Mouse (Mus musculus) hindbrain, embryonic 13.5 days (tissue): Measurements from ENCODE around the gene Sel1l3. TPM values are rescaled to one million over a fixed set of nuclear protein-coding genes. Genes with fewer than 3 reads are reported as not detected.
A peak's percentile ranks its signal among the peaks of the same experiment; 100 is the strongest.

Experiments used
- ATAC-seq: fragments of 200-750 bp; cut with Nextera tagmentation; 2 replicates; pipeline ENCODE4 v1.8.0; 2017; ENCODE audit warnings: moderate TSS enrichment; ENCODE audit not compliant: low FRiP score
- H3K27ac ChIP-seq: fragments of 300-500 bp; sonication (generic); 2 replicates; pipeline ENCODE4 v1.5.1; 2015; ENCODE audit warnings: inconsistent platforms, mild to moderate bottlenecking, moderate library complexity
- H3K27me3 ChIP-seq: fragments of 300-500 bp; sonication (generic); 2 replicates; pipeline ENCODE4 v1.6.1; 2015; ENCODE audit warnings: mild to moderate bottlenecking, inconsistent platforms
- H3K36me3 ChIP-seq: fragments of 300-500 bp; sonication (generic); 2 replicates; pipeline ENCODE4 v1.6.1; 2015; ENCODE audit warnings: mild to moderate bottlenecking, inconsistent platforms
- H3K4me1 ChIP-seq: fragments of 300-500 bp; sonication (generic); replicated peaks from 2 replicates; pipeline ENCODE4 v1.6.1; 2015; ENCODE audit warnings: inconsistent platforms
- H3K4me2 ChIP-seq: fragments of 300-500 bp; sonication (generic); 2 replicates; pipeline ENCODE4 v1.6.1; 2015; ENCODE audit warnings: inconsistent platforms, mild to moderate bottlenecking, moderate library complexity
- H3K4me3 ChIP-seq: fragments of 300-500 bp; sonication (generic); 2 replicates; pipeline ENCODE4 v1.5.1; 2015; ENCODE audit warnings: mild to moderate bottlenecking, inconsistent platforms
- H3K9ac ChIP-seq: fragments of 300-500 bp; sonication (generic); 2 replicates; pipeline ENCODE4 v1.6.1; 2015; ENCODE audit warnings: mild to moderate bottlenecking, inconsistent platforms
- H3K9me3 ChIP-seq: fragments of 300-500 bp; sonication (generic); 2 replicates; pipeline ENCODE4 v1.6.1; 2016; ENCODE audit warnings: inconsistent platforms
- WGBS: fragments of 180-500 bp; shearing (Covaris S2); methylation state at CpG from one replicate; pipeline ENCODE4 v1.1.7; 2015; 5-methylcytosine and 5-hydroxymethylcytosine counted together
- polyA plus RNA-seq: library from polyadenylated mRNA; unstranded; fragments of >200 nt; fragmentation: Nextera tagmentation; extraction: Ambion mirVana; gene quantifications from 2 replicates; pipeline ENCODE4 v1.2.1, GENCODE M21; 2015

Gene Sel1l3
- polyA plus RNA-seq, 1 experiment from 2014 or later, result 5.2 TPM

GRCm38 (mm10) chr5:53147418-53147817, 66.3 kb downstream of the Sel1l3 start:
- no peak overlapping the region for H3K4me3 ChIP-seq
- WGBS, result 88% methylated on average over 4 of the region's 4 CpGs
- H3K9ac ChIP-seq, result no peak overlapping the region
- peaks cover 19% of the 10 kb centered on the region for H3K4me1 ChIP-seq
- H3K4me2 ChIP-seq, result no peak overlapping the region
- no peaks in the 10 kb centered on the region for H3K9me3 ChIP-seq
- H3K27ac ChIP-seq, result no peak overlapping the region
- no peaks in the 10 kb centered on the region for H3K36me3 ChIP-seq
- H3K27me3 ChIP-seq, result no peaks in the 10 kb centered on the region
- ATAC-seq, result no peak

- ATAC-seq, result no peak
- 80% methylated on average over 4 of the region's 4 CpGs for WGBS
These were observed 67.1 kb downstream of the Sel1l3 start for GRCm38 (mm10) chr5:53146684-53147061.

GRCm38 (mm10) chr5:53146049-53146683, 67.6 kb downstream of the Sel1l3 start:
- Histone ChIP-seq H3K27ac (no peak overlapping the region), H3K4me3 (no peak overlapping the region), H3K9me3 (no peaks in the 10 kb centered on the region), H3K36me3 (no peaks in the 10 kb centered on the region), H3K4me2 (no peak overlapping the region), H3K9ac (no peak overlapping the region), H3K4me1 (peaks cover 19% of the 10 kb centered on the region), H3K27me3 (no peaks in the 10 kb centered on the region)
- 42% methylated on average over 10 of the region's 10 CpGs for WGBS
- ATAC-seq, result no peak

More at GRCm38 (mm10) chr5:53146684-53147061, 67.1 kb downstream of the Sel1l3 start:
- H3K27me3 ChIP-seq, result no peaks in the 10 kb centered on the region
- H3K4me1 ChIP-seq, result peaks cover 19% of the 10 kb centered on the region
- no peak overlapping the region for H3K4me3 ChIP-seq
- no peak overlapping the region for H3K4me2 ChIP-seq
- no peak overlapping the region for H3K27ac ChIP-seq
- H3K9me3 ChIP-seq, result no peaks in the 10 kb centered on the region
- no peaks in the 10 kb centered on the region for H3K36me3 ChIP-seq
- H3K9ac ChIP-seq, result no peak overlapping the region

GRCm38 (mm10) chr5:53142587-53142986, 71.1 kb downstream of the Sel1l3 start:
- peaks cover 35% of the 10 kb centered on the region for H3K4me1 ChIP-seq
- 87% methylated on average over 5 of the region's 5 CpGs for WGBS
- no peak overlapping the region for H3K27ac ChIP-seq
- no peak for ATAC-seq
- no peaks in the 10 kb centered on the region for H3K9me3 ChIP-seq
- no peak overlapping the region for H3K4me2 ChIP-seq
- no peak overlapping the region for H3K9ac ChIP-seq
- no peaks in the 10 kb centered on the region for H3K27me3 ChIP-seq
- no peak overlapping the region for H3K4me3 ChIP-seq
- H3K36me3 ChIP-seq, result no peaks in the 10 kb centered on the region

- H3K27ac ChIP-seq, result no peak overlapping the region
- H3K4me2 ChIP-seq, result no peak overlapping the region
- H3K27me3 ChIP-seq, result no peaks in the 10 kb centered on the region
- H3K4me1 ChIP-seq, result peaks cover 20% of the 10 kb centered on the region
- no peak overlapping the region for H3K4me3 ChIP-seq
- H3K9ac ChIP-seq, result no peak overlapping the region
- no peak for ATAC-seq
- H3K36me3 ChIP-seq, result 0 out of 2 replicates have a peak, but pooled peaks cover 3% of the 10 kb centered on the region
- WGBS, result 98% methylated on average over 8 of the region's 8 CpGs
- H3K9me3 ChIP-seq, result no peaks in the 10 kb centered on the region
These were observed 73.4 kb downstream of the Sel1l3 start for GRCm38 (mm10) chr5:53140158-53140927.

- Histone ChIP-seq H3K36me3 (0 out of 2 replicates have a peak, but pooled peaks cover 3% of the 10 kb centered on the region), H3K9ac (no peak overlapping the region), H3K27me3 (no peaks in the 10 kb centered on the region), H3K27ac (0 out of 2 replicates have a peak overlapping the region, but pooled peaks have one; percentile 36), H3K4me3 (no peak overlapping the region), H3K4me1 (peaks cover 17% of the 10 kb centered on the region), H3K4me2 (no peak overlapping the region), H3K9me3 (no peaks in the 10 kb centered on the region)
- no peak for ATAC-seq
- 37% methylated on average over 11 of the region's 11 CpGs for WGBS
These were observed 74.2 kb downstream of the Sel1l3 start for GRCm38 (mm10) chr5:53139566-53139965.

- Histone ChIP-seq H3K27me3 (no peaks in the 10 kb centered on the region), H3K9me3 (no peaks in the 10 kb centered on the region), H3K4me2 (no peak overlapping the region), H3K36me3 (0 out of 2 replicates have a peak, but pooled peaks cover 3% of the 10 kb centered on the region), H3K9ac (no peak overlapping the region), H3K4me1 (peaks cover 17% of the 10 kb centered on the region), H3K27ac (0 out of 2 replicates have a peak overlapping the region, but pooled peaks have one; percentile 36), H3K4me3 (no peak overlapping the region)
- WGBS, result 14% methylated on average over 4 of the region's 4 CpGs
- ATAC-seq, result no peak
These were observed 74.6 kb downstream of the Sel1l3 start for GRCm38 (mm10) chr5:53139140-53139539.

GRCm38 (mm10) chr5:53138025-53138424, 75.7 kb downstream of the Sel1l3 start:
- H3K4me3 ChIP-seq, result no peak overlapping the region
- H3K36me3 ChIP-seq, result 0 out of 2 replicates have a peak, but pooled peaks cover 3% of the 10 kb centered on the region
- H3K4me1 ChIP-seq, result peaks cover 17% of the 10 kb centered on the region
- H3K9me3 ChIP-seq, result no peaks in the 10 kb centered on the region
- 73% methylated on average over 8 of the region's 8 CpGs for WGBS
- H3K27me3 ChIP-seq, result no peaks in the 10 kb centered on the region
- H3K4me2 ChIP-seq, result no peak overlapping the region
- no peak overlapping the region for H3K9ac ChIP-seq
- peak overlapping the region; percentile 14; the same call in 1 of the 2 replicates for H3K27ac ChIP-seq
- ATAC-seq, result no peak

- no peak overlapping the region for H3K4me2 ChIP-seq
- no peak overlapping the region for H3K9ac ChIP-seq
- H3K9me3 ChIP-seq, result no peaks in the 10 kb centered on the region
- no peak overlapping the region for H3K4me3 ChIP-seq
- no peak overlapping the region for H3K27ac ChIP-seq
- 79% methylated on average over 8 of the region's 8 CpGs for WGBS
- no peak for ATAC-seq
- H3K36me3 ChIP-seq, result 0 out of 2 replicates have a peak, but pooled peaks cover 3% of the 10 kb centered on the region
- H3K27me3 ChIP-seq, result no peaks in the 10 kb centered on the region
- peaks cover 17% of the 10 kb centered on the region for H3K4me1 ChIP-seq
These were observed 77.7 kb downstream of the Sel1l3 start for GRCm38 (mm10) chr5:53135984-53136383.

GRCm38 (mm10) chr5:53134003-53134402, 79.7 kb downstream of the Sel1l3 start:
- no peak overlapping the region for H3K27ac ChIP-seq
- H3K4me3 ChIP-seq, result no peak overlapping the region
- H3K27me3 ChIP-seq, result no peaks in the 10 kb centered on the region
- 87% methylated on average over 2 of the region's 2 CpGs for WGBS
- H3K9ac ChIP-seq, result no peak overlapping the region
- H3K36me3 ChIP-seq, result 0 out of 2 replicates have a peak, but pooled peaks cover 3% of the 10 kb centered on the region
- H3K9me3 ChIP-seq, result no peaks in the 10 kb centered on the region
- peaks cover 9% of the 10 kb centered on the region for H3K4me1 ChIP-seq
- no peak overlapping the region for H3K4me2 ChIP-seq
- no peak for ATAC-seq

- no peak overlapping the region for H3K27ac ChIP-seq
- WGBS, result 73% methylated on average over 4 of the region's 4 CpGs
- ATAC-seq, result no peak
- H3K27me3 ChIP-seq, result peaks cover 3% of the 10 kb centered on the region; the same call in 1 of the 2 replicates
- H3K9me3 ChIP-seq, result no peaks in the 10 kb centered on the region
- H3K4me1 ChIP-seq, result peaks cover 5% of the 10 kb centered on the region; the same call in 1 of the 2 replicates
- H3K9ac ChIP-seq, result no peak overlapping the region
- no peak overlapping the region for H3K4me3 ChIP-seq
- H3K36me3 ChIP-seq, result peaks cover 4% of the 10 kb centered on the region; the same call in 1 of the 2 replicates
- H3K4me2 ChIP-seq, result no peak overlapping the region
These were observed 89.0 kb downstream of the Sel1l3 start for GRCm38 (mm10) chr5:53124701-53125100.

GRCm38 (mm10) chr5:53123525-53124286, 90.0 kb downstream of the Sel1l3 start:
- no peak overlapping the region for H3K4me3 ChIP-seq
- peaks cover 4% of the 10 kb centered on the region; the same call in 1 of the 2 replicates for H3K36me3 ChIP-seq
- no peak overlapping the region for H3K27ac ChIP-seq
- no peak overlapping the region for H3K4me2 ChIP-seq
- H3K27me3 ChIP-seq, result peaks cover 3% of the 10 kb centered on the region; the same call in 1 of the 2 replicates
- WGBS, result 35% methylated on average over 10 of the region's 10 CpGs
- H3K4me1 ChIP-seq, result peaks cover 5% of the 10 kb centered on the region; the same call in 1 of the 2 replicates
- H3K9me3 ChIP-seq, result no peaks in the 10 kb centered on the region
- no peak overlapping the region for H3K9ac ChIP-seq
- ATAC-seq, result peak; percentile 75
